Mouse (Mus musculus): ENCODE measurements around the gene Sorcs3. TPM values are rescaled to one million over a fixed set of nuclear protein-coding genes. Genes with fewer than 3 reads are reported as not detected.

Sorcs3 gene
- polyA plus RNA-seq, 1 experiment, result not detected

- Histone ChIP-seq H3K36me3 (ENCODE audit: control insufficient read depth, insufficient read depth) (no peaks in the 10 kb centered on the region), H3K79me2 (ENCODE audit: control insufficient read depth, insufficient read depth) (no peaks in the 10 kb centered on the region), H3K4me2 (ENCODE audit: low read depth) (no peak overlapping the region), H3K27me3 (ENCODE audit: control insufficient read depth, insufficient read depth, insufficient read length) (no peaks in the 10 kb centered on the region), H3K4me3 (no peak overlapping the region), H3ac (ENCODE audit: control insufficient read depth, insufficient read length) (no peak overlapping the region)
- no peak for TF ChIP-seq CEBPB (IDR thresholded peaks at IDR 0.05; ENCODE audit: insufficient read depth, poor library complexity, severe bottlenecking)
These were observed 257.7 kb downstream of the Sorcs3 start for GRCm38 (mm10) chr19:48463494-48463893.

DNA sequence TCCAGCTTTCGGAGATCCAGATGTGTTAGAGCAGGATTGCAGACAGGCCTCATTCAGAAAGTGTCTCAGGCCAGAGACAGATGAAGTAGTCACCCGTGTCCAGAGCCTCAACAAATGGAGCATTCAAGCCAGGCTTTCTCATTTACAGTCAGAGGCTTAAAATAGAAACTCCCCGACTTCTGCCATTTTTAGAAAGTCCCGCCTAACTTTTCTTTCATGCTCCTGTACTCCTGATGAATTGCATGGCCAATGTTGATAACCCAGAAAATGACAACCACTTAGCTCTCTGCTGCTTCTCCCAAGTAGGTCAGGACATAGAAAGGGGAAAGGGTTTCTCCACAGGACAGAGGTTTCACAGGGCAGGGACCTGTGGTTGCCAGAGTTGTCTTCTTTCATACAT lies 261.6 kb downstream of the Sorcs3 start:
- Histone ChIP-seq H3K36me3 (ENCODE audit: control insufficient read depth, insufficient read depth) (no peaks in the 10 kb centered on the region), H3K4me3 (no peak overlapping the region), H3ac (ENCODE audit: control insufficient read depth, insufficient read length) (no peak overlapping the region), H3K79me2 (ENCODE audit: control insufficient read depth, insufficient read depth) (no peaks in the 10 kb centered on the region), H3K4me2 (ENCODE audit: low read depth) (no peak overlapping the region), H3K27me3 (ENCODE audit: control insufficient read depth, insufficient read depth, insufficient read length) (no peaks in the 10 kb centered on the region)
- TF ChIP-seq MAX (IDR thresholded peaks at IDR 0.05; ENCODE audit: low read depth) (no peak), CEBPB (IDR thresholded peaks at IDR 0.05; ENCODE audit: insufficient read depth, poor library complexity, severe bottlenecking) (no peak), TCF3 (IDR thresholded peaks at IDR 0.05; ENCODE audit: insufficient read length, low read depth) (no peak), MYOD1 (IDR thresholded peaks at IDR 0.05; ENCODE audit: control insufficient read depth in 1 of 3, insufficient read length in 2 of 3, low read depth in 2 of 3) (no peak), USF1 (IDR thresholded peaks at IDR 0.05; ENCODE audit: low read depth) (no peak), E2F4 (IDR thresholded peaks at IDR 0.05; ENCODE audit: insufficient read depth) (no peak), POLR2AphosphoS2 (IDR thresholded peaks at IDR 0.05; ENCODE audit: insufficient read length, low read depth) (no peak), POLR2A (IDR thresholded peaks at IDR 0.05; ENCODE audit: insufficient read length, low read depth) (no peak), SRF (IDR thresholded peaks at IDR 0.05; ENCODE audit: control insufficient read depth, insufficient read length, low read depth) (no peak), MYOG (IDR thresholded peaks at IDR 0.05; ENCODE audit: control insufficient read depth in 1 of 3, insufficient read depth in 1 of 3, insufficient read length in 2 of 3, low read depth in 2 of 3) (no peak), REST (IDR thresholded peaks at IDR 0.05; ENCODE audit: insufficient read depth, insufficient read length) (no peak)

GRCm38 (mm10) chr19:48469791-48470410 lies 264.1 kb downstream of the Sorcs3 start:
- Histone ChIP-seq H3K27me3 (ENCODE audit: control insufficient read depth, insufficient read depth, insufficient read length) (no peaks in the 10 kb centered on the region), H3K4me2 (ENCODE audit: low read depth) (no peak overlapping the region), H3K36me3 (ENCODE audit: control insufficient read depth, insufficient read depth) (no peaks in the 10 kb centered on the region), H3K4me3 (no peak overlapping the region), H3K79me2 (ENCODE audit: control insufficient read depth, insufficient read depth) (no peaks in the 10 kb centered on the region), H3ac (ENCODE audit: control insufficient read depth, insufficient read length) (no peak overlapping the region)
- TF ChIP-seq MAX (IDR thresholded peaks at IDR 0.05; ENCODE audit: low read depth), result no peak
- no peak for TF ChIP-seq SRF (IDR thresholded peaks at IDR 0.05; ENCODE audit: control insufficient read depth, insufficient read length, low read depth)
- no peak for TF ChIP-seq USF1 (IDR thresholded peaks at IDR 0.05; ENCODE audit: low read depth)
- no peak for TF ChIP-seq POLR2AphosphoS2 (IDR thresholded peaks at IDR 0.05; ENCODE audit: insufficient read length, low read depth)
- no peak for TF ChIP-seq E2F4 (IDR thresholded peaks at IDR 0.05; ENCODE audit: insufficient read depth)
- no peak for TF ChIP-seq REST (IDR thresholded peaks at IDR 0.05; ENCODE audit: insufficient read depth, insufficient read length)
- TF ChIP-seq MYOG (IDR thresholded peaks at IDR 0.05; ENCODE audit: control insufficient read depth in 1 of 3, insufficient read depth in 1 of 3, insufficient read length in 2 of 3, low read depth in 2 of 3), result no peak
- no peak for TF ChIP-seq TCF3 (IDR thresholded peaks at IDR 0.05; ENCODE audit: insufficient read length, low read depth)
- no peak for TF ChIP-seq TCF12 (IDR thresholded peaks at IDR 0.05; ENCODE audit: insufficient read depth, poor library complexity, severe bottlenecking)
- no peak for TF ChIP-seq POLR2A (IDR thresholded peaks at IDR 0.05; ENCODE audit: insufficient read length, low read depth)
- TF ChIP-seq CEBPB (IDR thresholded peaks at IDR 0.05; ENCODE audit: insufficient read depth, poor library complexity, severe bottlenecking), result no peak

DNA sequence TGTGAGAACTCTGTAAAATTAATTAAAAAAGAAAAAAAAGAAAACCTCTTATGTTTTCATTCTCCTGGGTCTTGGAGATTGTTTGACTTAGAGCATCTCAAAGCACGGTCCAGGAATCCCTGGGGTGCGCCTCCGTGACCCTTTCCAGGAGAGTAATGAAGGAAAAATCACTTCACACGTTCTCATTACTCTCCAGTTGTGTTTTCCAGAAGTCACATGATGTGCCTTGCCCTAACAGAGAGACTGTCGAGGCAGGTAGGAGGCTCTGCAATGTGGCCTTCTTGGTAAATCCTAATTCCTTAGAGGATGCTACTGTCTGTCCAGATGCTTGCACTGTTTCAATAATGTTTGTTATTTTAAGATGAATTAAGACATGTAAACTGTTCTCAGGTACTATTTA lies 266.1 kb downstream of the Sorcs3 start:
- H3K79me2 ChIP-seq (ENCODE audit: control insufficient read depth, insufficient read depth), result no peaks in the 10 kb centered on the region
- no peaks in the 10 kb centered on the region for H3K27me3 ChIP-seq (ENCODE audit: control insufficient read depth, insufficient read depth, insufficient read length)
- no peak overlapping the region for H3K4me3 ChIP-seq
- no peak for TF ChIP-seq CEBPB (IDR thresholded peaks at IDR 0.05; ENCODE audit: insufficient read depth, poor library complexity, severe bottlenecking)
- no peak for TF ChIP-seq POLR2AphosphoS2 (IDR thresholded peaks at IDR 0.05; ENCODE audit: insufficient read length, low read depth)
- no peak for TF ChIP-seq MAX (IDR thresholded peaks at IDR 0.05; ENCODE audit: low read depth)
- TF ChIP-seq E2F4 (IDR thresholded peaks at IDR 0.05; ENCODE audit: insufficient read depth), result no peak
- TF ChIP-seq USF1 (IDR thresholded peaks at IDR 0.05; ENCODE audit: low read depth), result no peak
- TF ChIP-seq MYOD1 (IDR thresholded peaks at IDR 0.05; ENCODE audit: control insufficient read depth in 1 of 3, insufficient read length in 2 of 3, low read depth in 2 of 3), result no peak
- TF ChIP-seq TCF12 (IDR thresholded peaks at IDR 0.05; ENCODE audit: insufficient read depth, poor library complexity, severe bottlenecking), result no peak
- no peak for TF ChIP-seq TCF3 (IDR thresholded peaks at IDR 0.05; ENCODE audit: insufficient read length, low read depth)
- no peak for TF ChIP-seq REST (IDR thresholded peaks at IDR 0.05; ENCODE audit: insufficient read depth, insufficient read length)
- TF ChIP-seq SRF (IDR thresholded peaks at IDR 0.05; ENCODE audit: control insufficient read depth, insufficient read length, low read depth), result no peak
- no peak for TF ChIP-seq MYOG (IDR thresholded peaks at IDR 0.05; ENCODE audit: control insufficient read depth in 1 of 3, insufficient read depth in 1 of 3, insufficient read length in 2 of 3, low read depth in 2 of 3)
- TF ChIP-seq POLR2A (IDR thresholded peaks at IDR 0.05; ENCODE audit: insufficient read length, low read depth), result no peak
- no peak overlapping the region for H3K4me2 ChIP-seq (ENCODE audit: low read depth)
- H3K36me3 ChIP-seq (ENCODE audit: control insufficient read depth, insufficient read depth), result no peaks in the 10 kb centered on the region
- no peak overlapping the region for H3ac ChIP-seq (ENCODE audit: control insufficient read depth, insufficient read length)

GRCm38 (mm10) chr19:48475784-48476410 lies 270.1 kb downstream of the Sorcs3 start:
- Histone ChIP-seq H3K4me3 (no peak overlapping the region), H3K4me2 (ENCODE audit: low read depth) (no peak overlapping the region), H3K27me3 (ENCODE audit: control insufficient read depth, insufficient read depth, insufficient read length) (no peaks in the 10 kb centered on the region), H3ac (ENCODE audit: control insufficient read depth, insufficient read length) (no peak overlapping the region), H3K79me2 (ENCODE audit: control insufficient read depth, insufficient read depth) (no peaks in the 10 kb centered on the region), H3K36me3 (ENCODE audit: control insufficient read depth, insufficient read depth) (no peaks in the 10 kb centered on the region)
- TF ChIP-seq POLR2AphosphoS2 (IDR thresholded peaks at IDR 0.05; ENCODE audit: insufficient read length, low read depth) (no peak), TCF12 (IDR thresholded peaks at IDR 0.05; ENCODE audit: insufficient read depth, poor library complexity, severe bottlenecking) (no peak), REST (IDR thresholded peaks at IDR 0.05; ENCODE audit: insufficient read depth, insufficient read length) (no peak), CEBPB (IDR thresholded peaks at IDR 0.05; ENCODE audit: insufficient read depth, poor library complexity, severe bottlenecking) (no peak), TCF3 (IDR thresholded peaks at IDR 0.05; ENCODE audit: insufficient read length, low read depth) (no peak), MYOG (IDR thresholded peaks at IDR 0.05; ENCODE audit: control insufficient read depth in 1 of 3, insufficient read depth in 1 of 3, insufficient read length in 2 of 3, low read depth in 2 of 3) (no peak), USF1 (IDR thresholded peaks at IDR 0.05; ENCODE audit: low read depth) (no peak), POLR2A (IDR thresholded peaks at IDR 0.05; ENCODE audit: insufficient read length, low read depth) (no peak), MYOD1 (IDR thresholded peaks at IDR 0.05; ENCODE audit: control insufficient read depth in 1 of 3, insufficient read length in 2 of 3, low read depth in 2 of 3) (no peak), E2F4 (IDR thresholded peaks at IDR 0.05; ENCODE audit: insufficient read depth) (no peak), MAX (IDR thresholded peaks at IDR 0.05; ENCODE audit: low read depth) (no peak), SRF (IDR thresholded peaks at IDR 0.05; ENCODE audit: control insufficient read depth, insufficient read length, low read depth) (no peak)
